Mouse (Mus musculus): ENCODE measurements at regions not wholly inside any gene's neighbourhood (a gene's known extent, or its start where the extent isn't known, plus 50 kb on each side); places are given as distances from the start of the nearest gene placed in this dataset.

DNA sequence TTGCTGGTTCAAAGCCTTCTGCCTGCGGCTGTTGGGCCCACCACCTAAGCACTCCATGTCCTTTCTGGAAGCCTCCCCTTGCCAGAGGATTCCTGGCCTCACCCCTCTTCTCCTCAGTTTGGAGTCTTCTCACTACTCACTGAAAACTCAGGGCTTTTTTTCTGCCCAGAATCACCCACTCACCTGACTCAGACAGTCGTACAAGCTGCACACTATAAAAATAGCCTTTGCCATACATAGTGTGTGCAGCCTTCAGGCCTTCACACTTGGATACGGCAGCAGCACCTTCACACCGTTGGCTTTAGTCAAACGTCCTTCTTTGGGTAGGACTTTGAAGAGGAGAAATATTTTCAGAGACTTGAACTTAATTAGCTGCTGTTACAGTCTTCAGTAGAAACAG lies 205.3 kb upstream of the Mkln1 start:
- no peak for DNase-seq
- Histone ChIP-seq H3K4me1 (ENCODE audit: control insufficient read depth, insufficient read depth, low read length) (peaks cover 27% of the 10 kb centered on the region), H3K27me3 (replicated peaks; ENCODE audit: control insufficient read depth, insufficient read depth, low read length) (no peaks in the 10 kb centered on the region), H3K36me3 (ENCODE audit: control insufficient read depth, insufficient read depth, low read length) (peaks cover 2% of the 10 kb centered on the region; the same call in 1 of the 2 replicates), H3K4me3 (ENCODE audit: insufficient read depth, low read depth, low read length) (no peak overlapping the region), H3K27ac (ENCODE audit: insufficient read depth, low read depth, low read length) (no peak overlapping the region)
- whole genome bisulfite sequencing, result 78% methylated on average over 5 of the region's 5 CpGs
- TF ChIP-seq POLR2A (IDR thresholded peaks at IDR 0.05; ENCODE audit: low read depth, low read length), result no peak
- TF ChIP-seq CTCF (conservative IDR thresholded peaks at IDR 0.05; ENCODE audit: insufficient read depth, insufficient read length, low read depth, low read length), result no peak

DNA sequence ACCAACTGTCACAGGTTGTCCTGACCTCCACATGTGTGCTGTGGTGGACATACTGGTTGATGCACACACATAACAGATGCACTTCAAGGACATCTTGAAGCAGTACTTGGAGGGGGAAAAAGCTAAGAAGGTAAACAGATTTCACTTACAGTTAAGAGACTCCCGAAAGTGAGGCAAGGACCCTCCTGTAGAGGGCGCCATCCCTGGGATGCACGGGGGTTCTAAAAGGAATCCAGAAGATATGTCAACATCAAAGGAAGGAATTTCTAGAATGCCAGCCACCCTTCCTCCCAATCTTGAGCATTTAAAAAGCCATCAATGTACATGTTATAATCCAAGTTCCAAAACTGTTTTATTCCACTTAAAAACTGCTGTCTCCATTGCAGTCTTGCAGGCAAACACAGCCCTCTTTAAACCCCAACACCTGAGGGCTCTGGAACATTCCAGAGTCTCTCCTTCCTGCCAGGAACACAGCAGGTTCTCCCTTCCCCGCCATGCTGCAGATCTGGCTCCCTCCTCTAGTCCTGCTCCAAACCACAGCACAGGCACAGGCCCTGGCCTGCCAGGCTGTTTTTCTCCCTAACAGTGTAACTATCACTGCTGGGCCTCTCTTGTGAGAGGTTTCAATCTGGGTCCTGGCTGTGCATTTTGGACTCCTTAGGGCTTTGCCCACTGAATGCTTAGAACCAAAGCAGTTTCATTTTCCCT lies 200.8 kb upstream of the Mkln1 start:
- no peak for DNase-seq
- H3K36me3 ChIP-seq (ENCODE audit: control insufficient read depth, insufficient read depth, low read length), result peaks cover 2% of the 10 kb centered on the region; the same call in 1 of the 2 replicates
- H3K4me1 ChIP-seq (ENCODE audit: control insufficient read depth, insufficient read depth, low read length), result peaks cover 24% of the 10 kb centered on the region
- 55% methylated on average over 4 of the region's 4 CpGs for WGBS
- no peak overlapping the region for H3K27ac ChIP-seq (ENCODE audit: insufficient read depth, low read depth, low read length)
- no peaks in the 10 kb centered on the region for H3K27me3 ChIP-seq (replicated peaks; ENCODE audit: control insufficient read depth, insufficient read depth, low read length)
- H3K4me3 ChIP-seq (ENCODE audit: insufficient read depth, low read depth, low read length), result no peak overlapping the region
- TF ChIP-seq CTCF (conservative IDR thresholded peaks at IDR 0.05; ENCODE audit: insufficient read depth, insufficient read length, low read depth, low read length), result peak; percentile 48
- TF ChIP-seq POLR2A (IDR thresholded peaks at IDR 0.05; ENCODE audit: low read depth, low read length), result no peak

DNA sequence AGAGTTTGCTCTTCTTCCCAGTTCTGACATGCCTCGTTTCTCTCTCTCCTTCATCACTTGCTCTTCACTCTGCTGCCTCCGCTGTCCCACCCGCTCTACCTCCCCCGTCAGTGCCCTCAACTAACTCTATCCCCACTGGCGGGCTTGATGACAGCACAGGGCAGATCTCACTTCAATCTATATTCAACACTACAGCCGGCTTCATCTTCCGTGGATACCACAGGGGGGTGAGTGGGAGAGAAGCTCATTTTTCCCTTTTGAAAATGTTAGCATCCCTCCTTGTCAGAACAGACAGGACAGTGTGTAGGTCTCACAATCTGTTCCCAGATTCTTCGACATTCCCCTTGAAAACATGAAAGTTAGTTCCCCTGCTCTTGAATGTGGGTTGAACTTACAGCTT lies 200.2 kb upstream of the Mkln1 start:
- Histone ChIP-seq H3K36me3 (ENCODE audit: control insufficient read depth, insufficient read depth, low read length) (peaks cover 2% of the 10 kb centered on the region; the same call in 1 of the 2 replicates), H3K27me3 (replicated peaks; ENCODE audit: control insufficient read depth, insufficient read depth, low read length) (no peaks in the 10 kb centered on the region), H3K4me1 (ENCODE audit: control insufficient read depth, insufficient read depth, low read length) (peaks cover 21% of the 10 kb centered on the region), H3K4me3 (ENCODE audit: insufficient read depth, low read depth, low read length) (no peak overlapping the region), H3K27ac (ENCODE audit: insufficient read depth, low read depth, low read length) (no peak overlapping the region)
- DNase-seq, result no peak
- TF ChIP-seq CTCF (conservative IDR thresholded peaks at IDR 0.05; ENCODE audit: insufficient read depth, insufficient read length, low read depth, low read length), result no peak
- TF ChIP-seq POLR2A (IDR thresholded peaks at IDR 0.05; ENCODE audit: low read depth, low read length), result no peak
- WGBS, result 72% methylated on average over 8 of the region's 8 CpGs

DNA sequence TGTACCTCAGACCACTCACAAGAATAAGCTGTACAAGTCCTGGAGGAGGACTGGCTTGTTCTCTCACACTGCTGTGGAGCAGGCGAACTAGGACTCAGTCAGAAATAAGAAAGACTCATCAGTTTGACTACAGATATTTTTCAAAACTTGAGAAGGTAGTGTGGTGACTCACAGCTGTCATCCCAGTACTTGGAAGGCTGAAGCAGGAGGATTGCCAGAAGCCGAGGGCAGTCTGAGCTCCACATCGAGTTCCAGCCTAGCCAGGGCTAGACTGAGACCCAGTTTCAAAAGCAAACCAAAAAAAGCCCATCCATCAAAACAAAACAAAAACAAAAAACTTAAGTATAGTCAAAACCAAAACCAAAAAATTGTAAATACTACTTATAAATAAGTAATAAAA lies 197.8 kb upstream of the Mkln1 start:
- TF ChIP-seq CTCF (conservative IDR thresholded peaks at IDR 0.05; ENCODE audit: insufficient read depth, insufficient read length, low read depth, low read length) (no peak), POLR2A (IDR thresholded peaks at IDR 0.05; ENCODE audit: low read depth, low read length) (no peak)
- Histone ChIP-seq H3K27me3 (replicated peaks; ENCODE audit: control insufficient read depth, insufficient read depth, low read length) (no peaks in the 10 kb centered on the region), H3K4me3 (ENCODE audit: insufficient read depth, low read depth, low read length) (no peak overlapping the region), H3K36me3 (ENCODE audit: control insufficient read depth, insufficient read depth, low read length) (no peaks in the 10 kb centered on the region), H3K27ac (ENCODE audit: insufficient read depth, low read depth, low read length) (no peak overlapping the region), H3K4me1 (ENCODE audit: control insufficient read depth, insufficient read depth, low read length) (peaks cover 34% of the 10 kb centered on the region)
- WGBS, result 81% methylated on average over 3 of the region's 3 CpGs
- DNase-seq, result no peak

DNA sequence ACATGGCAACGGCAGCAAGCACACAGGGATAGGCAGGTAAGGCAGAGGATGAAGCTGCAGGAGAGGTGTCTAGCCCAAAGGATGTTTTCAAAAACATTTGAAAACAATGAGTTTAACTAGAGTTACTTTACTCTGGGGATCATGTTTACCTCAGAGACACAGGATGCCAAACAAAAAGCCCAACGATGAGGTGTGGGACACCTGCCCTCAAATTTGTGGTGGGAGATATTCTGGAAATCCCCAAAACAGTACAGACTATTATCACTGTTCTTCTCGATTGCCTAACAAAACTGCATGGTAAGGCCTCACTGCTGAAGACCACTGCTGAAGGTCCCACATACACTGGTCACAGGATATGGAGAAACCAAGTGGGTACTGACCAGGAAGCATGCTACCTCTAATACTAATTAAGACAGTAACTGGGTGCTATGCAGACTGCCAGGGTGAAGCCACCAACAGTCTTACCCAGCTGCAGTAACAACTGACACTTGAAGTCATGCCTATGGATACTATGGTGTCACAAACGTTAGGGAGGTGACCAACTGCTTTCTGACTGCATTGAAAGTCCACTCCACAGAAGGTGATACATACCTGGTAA lies 197.1 kb upstream of the Mkln1 start:
- DNase-seq, result no peak
- H3K4me3 ChIP-seq (ENCODE audit: insufficient read depth, low read depth, low read length), result no peak overlapping the region
- WGBS, result 80% methylated on average over 4 of the region's 4 CpGs
- H3K36me3 ChIP-seq (ENCODE audit: control insufficient read depth, insufficient read depth, low read length), result no peaks in the 10 kb centered on the region; the same call in 1 of the 2 replicates
- no peaks in the 10 kb centered on the region for H3K27me3 ChIP-seq (replicated peaks; ENCODE audit: control insufficient read depth, insufficient read depth, low read length)
- H3K27ac ChIP-seq (ENCODE audit: insufficient read depth, low read depth, low read length), result no peak overlapping the region
- peaks cover 39% of the 10 kb centered on the region for H3K4me1 ChIP-seq (ENCODE audit: control insufficient read depth, insufficient read depth, low read length)
- TF ChIP-seq CTCF (conservative IDR thresholded peaks at IDR 0.05; ENCODE audit: insufficient read depth, insufficient read length, low read depth, low read length) (no peak), POLR2A (IDR thresholded peaks at IDR 0.05; ENCODE audit: low read depth, low read length) (no peak)

DNA sequence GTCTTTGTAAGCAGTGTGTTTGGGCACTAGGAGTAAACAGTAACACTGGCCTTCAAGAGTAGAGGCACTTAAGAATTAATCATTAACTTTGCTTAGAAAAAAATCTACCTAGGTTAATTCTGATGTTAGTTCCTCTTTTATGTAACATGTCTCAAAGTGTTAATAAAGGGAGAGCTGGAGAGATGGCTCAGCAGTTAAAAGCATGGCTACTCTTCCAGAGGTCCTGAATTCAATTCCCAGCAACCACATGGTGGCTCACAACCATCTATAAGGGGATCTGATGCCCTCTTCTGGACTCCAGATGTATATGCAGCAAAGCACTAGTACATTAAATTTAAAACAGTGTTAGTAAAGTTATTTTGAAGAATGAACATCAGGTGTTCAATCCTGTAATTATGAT lies 195.9 kb upstream of the Mkln1 start:
- no peaks in the 10 kb centered on the region for H3K27me3 ChIP-seq (replicated peaks; ENCODE audit: control insufficient read depth, insufficient read depth, low read length)
- no peak overlapping the region for H3K4me3 ChIP-seq (ENCODE audit: insufficient read depth, low read depth, low read length)
- TF ChIP-seq POLR2A (IDR thresholded peaks at IDR 0.05; ENCODE audit: low read depth, low read length), result no peak
- TF ChIP-seq CTCF (conservative IDR thresholded peaks at IDR 0.05; ENCODE audit: insufficient read depth, insufficient read length, low read depth, low read length), result no peak
- H3K4me1 ChIP-seq (ENCODE audit: control insufficient read depth, insufficient read depth, low read length), result peaks cover 39% of the 10 kb centered on the region
- no peaks in the 10 kb centered on the region; the same call in 1 of the 2 replicates for H3K36me3 ChIP-seq (ENCODE audit: control insufficient read depth, insufficient read depth, low read length)
- peak overlapping the region; percentile 35; the same call in 1 of the 2 replicates for H3K27ac ChIP-seq (ENCODE audit: insufficient read depth, low read depth, low read length)
- peak; percentile 70 for DNase-seq

DNA sequence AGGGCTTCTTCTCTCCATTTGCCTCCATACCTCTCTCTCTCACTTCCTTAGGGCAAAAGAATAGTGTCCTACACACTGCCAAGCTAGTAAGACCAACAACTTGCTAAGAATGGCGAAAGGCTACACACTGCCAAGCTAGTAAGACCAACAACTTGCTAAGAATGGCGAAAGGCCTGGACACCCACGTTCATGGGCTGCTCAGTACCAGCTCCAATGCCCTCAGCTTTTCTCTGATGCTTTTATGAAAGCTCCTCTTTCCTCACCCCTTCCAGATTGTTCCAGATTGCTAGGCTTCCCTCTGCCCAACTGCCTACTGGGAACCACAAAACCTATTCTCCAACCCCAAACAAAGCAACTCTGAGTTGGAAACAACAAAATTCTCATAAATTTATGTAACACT lies 194.1 kb upstream of the Mkln1 start:
- WGBS, result 91% methylated on average over 3 of the region's 3 CpGs
- H3K4me1 ChIP-seq (ENCODE audit: control insufficient read depth, insufficient read depth, low read length), result peaks cover 29% of the 10 kb centered on the region
- no peak for TF ChIP-seq CTCF (conservative IDR thresholded peaks at IDR 0.05; ENCODE audit: insufficient read depth, insufficient read length, low read depth, low read length)
- TF ChIP-seq POLR2A (IDR thresholded peaks at IDR 0.05; ENCODE audit: low read depth, low read length), result no peak
- H3K36me3 ChIP-seq (ENCODE audit: control insufficient read depth, insufficient read depth, low read length), result peaks cover 2% of the 10 kb centered on the region; the same call in 1 of the 2 replicates
- peak overlapping the region; percentile 20; the same call in 1 of the 2 replicates for H3K27ac ChIP-seq (ENCODE audit: insufficient read depth, low read depth, low read length)
- no peak overlapping the region for H3K4me3 ChIP-seq (ENCODE audit: insufficient read depth, low read depth, low read length)
- no peak for DNase-seq
- no peaks in the 10 kb centered on the region for H3K27me3 ChIP-seq (replicated peaks; ENCODE audit: control insufficient read depth, insufficient read depth, low read length)

Measured in kidney, adult 2 months (tissue).